Comparison of ENCODE assay signal across 11 mouse cellular contexts in the genomic region with DNA sequence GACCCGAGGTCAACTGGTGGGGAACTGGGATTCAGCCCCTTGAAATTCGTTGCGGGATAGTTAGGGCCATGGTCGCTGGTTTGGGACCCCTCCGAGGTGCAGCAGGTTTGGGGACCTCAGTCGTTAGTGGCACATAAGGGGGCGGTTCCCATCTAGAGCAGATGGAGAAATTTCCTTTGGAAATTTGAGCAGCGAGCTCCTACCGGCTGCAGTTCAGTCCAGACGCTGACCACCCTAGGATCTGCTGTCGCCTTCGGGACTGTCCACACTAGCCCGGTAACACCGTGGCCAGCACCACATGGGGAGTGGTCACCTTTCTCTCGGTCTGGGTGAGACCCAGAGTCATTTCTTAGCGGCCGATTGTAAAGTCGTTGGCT. TPM values are rescaled to one million over a fixed set of nuclear protein-coding genes. Genes with fewer than 3 reads are reported as not detected.
A peak's percentile ranks its signal among the peaks of the same experiment; 100 is the strongest.
DNase-seq lines count a peak whose midpoint lies in the region; ATAC-seq lines count a peak whose summit lies in the region.
"Had no signal": no experiment of that assay in that cellular context is flagged by ENCODE, and none has a peak within 500 bp of the region (broad histone marks: within the 10 kb centered on the region; RNA-seq: fewer than 3 reads in every experiment).

No protein-coding gene starts in this region.

- H3K4me1 ChIP-seq in kidney, embryonic 15.5 days, result peaks cover 49% of the 10 kb centered on the region
- peaks cover 23% of the 10 kb centered on the region for H3K4me1 ChIP-seq in hindbrain, embryonic 11.5 days (replicated peaks; ENCODE audit: control insufficient read depth, insufficient read depth, low read length)
- H3K4me1 ChIP-seq in neural tube, embryonic 11.5 days (ENCODE audit: control insufficient read depth, insufficient read depth, low read length), result peaks cover 27% of the 10 kb centered on the region

- H3K9me3 ChIP-seq in kidney, embryonic 15.5 days (replicated peaks), result no peaks in the 10 kb centered on the region
- H3K9me3 ChIP-seq in hindbrain, embryonic 11.5 days (ENCODE audit: control insufficient read depth, low read length), result no peaks in the 10 kb centered on the region
- H3K9me3 ChIP-seq in neural tube, embryonic 11.5 days (ENCODE audit: control insufficient read depth, low read length), result no peaks in the 10 kb centered on the region

- no peak overlapping the region for H3K9ac ChIP-seq in kidney, embryonic 15.5 days
- H3K9ac ChIP-seq in hindbrain, embryonic 11.5 days (ENCODE audit: low read depth, low read length), result peak overlapping the region; percentile 23; the same call in 1 of the 2 replicates
- peak overlapping the region; percentile 41 for H3K9ac ChIP-seq in neural tube, embryonic 11.5 days (ENCODE audit: low read length)

- peak overlapping the region; percentile 38; the same call in 1 of the 2 replicates for H3K4me3 ChIP-seq in kidney, embryonic 15.5 days (replicated peaks)
- H3K4me3 ChIP-seq in hindbrain, embryonic 11.5 days (ENCODE audit: low read depth, low read length), result peak overlapping the region; percentile 38
- peak overlapping the region; percentile 43 for H3K4me3 ChIP-seq in neural tube, embryonic 11.5 days (ENCODE audit: low read depth, low read length)

- no peaks in the 10 kb centered on the region for H3K36me3 ChIP-seq in kidney, embryonic 15.5 days
- H3K36me3 ChIP-seq in hindbrain, embryonic 11.5 days (ENCODE audit: control insufficient read depth, insufficient read depth, low read length), result no peaks in the 10 kb centered on the region
- no peaks in the 10 kb centered on the region for H3K36me3 ChIP-seq in neural tube, embryonic 11.5 days (ENCODE audit: control insufficient read depth, insufficient read depth, low read length)

- H3K27ac ChIP-seq in kidney, embryonic 15.5 days, result no peak overlapping the region
- no peak overlapping the region for H3K27ac ChIP-seq in hindbrain, embryonic 11.5 days (ENCODE audit: low read depth, low read length)
- no peak overlapping the region for H3K27ac ChIP-seq in neural tube, embryonic 11.5 days (ENCODE audit: low read depth, low read length)

- peaks cover 96% of the 10 kb centered on the region for H3K27me3 ChIP-seq in kidney, embryonic 15.5 days
- H3K27me3 ChIP-seq in hindbrain, embryonic 11.5 days (ENCODE audit: control insufficient read depth, insufficient read depth, low read length), result peaks cover 70% of the 10 kb centered on the region
- peaks cover 80% of the 10 kb centered on the region for H3K27me3 ChIP-seq in neural tube, embryonic 11.5 days (ENCODE audit: control insufficient read depth, insufficient read depth, low read length)

- under 1% methylated on average over 18 of the region's 18 CpGs for WGBS in kidney, embryonic 15.5 days
- under 1% methylated on average over 18 of the region's 18 CpGs for WGBS in hindbrain, embryonic 11.5 days
- WGBS in neural tube, embryonic 11.5 days, result under 1% methylated on average over 18 of the region's 18 CpGs

- no peak overlapping the region; the same call in 1 of the 2 replicates for H3K4me2 ChIP-seq in kidney, embryonic 15.5 days
- H3K4me2 ChIP-seq in hindbrain, embryonic 11.5 days (replicated peaks; ENCODE audit: low read depth, low read length), result peak overlapping the region; percentile 56
- H3K4me2 ChIP-seq in neural tube, embryonic 11.5 days (ENCODE audit: low read depth), result peak overlapping the region; percentile 49

- DNase-seq in kidney, adult 8-10 months, result no peak
- peak; percentile 41 for DNase-seq in embryo, embryonic 9.5 days (ENCODE audit: extremely low spot score)
- DNase-seq in hindbrain, embryonic 11.5 days (ENCODE audit: low spot score), result peak; percentile 67
- peak; percentile 46 for DNase-seq in neural tube, embryonic 11.5 days (ENCODE audit: low spot score)
- no peak for DNase-seq in ovary, adult 18-20 months (ENCODE audit: low spot score)
- no peak for DNase-seq in adrenal gland, postnatal 10 days
- no peak for DNase-seq in ovary, postnatal 10 days (ENCODE audit: low spot score)
- DNase-seq: adrenal gland, postnatal 25 days had no signal

- no peak for ATAC-seq in kidney, embryonic 15.5 days (replicated peaks; ENCODE audit: low FRiP score)
- no peak for ATAC-seq in hindbrain, embryonic 11.5 days (ENCODE audit: low FRiP score)
- no peak for ATAC-seq in neural tube, embryonic 11.5 days (ENCODE audit: insufficient read depth, low FRiP score, low TSS enrichment)

RNA-seq across cellular contexts. Expression of a gene that starts 0.9 kb away (rescaled TPM):
- 0.30 TPM in 1 of 2 replicates, not detected in the other for polyA plus RNA-seq in kidney, embryonic 15.5 days (2015; fragmentation: Nextera tagmentation; extraction: Ambion mirVana)
- polyA plus RNA-seq in hindbrain, embryonic 11.5 days (2014; fragmentation: Nextera tagmentation; extraction: Ambion mirVana), result 12.9 and 19.0 TPM in 2 replicates
- 22.4 and 28.5 TPM in 2 replicates for polyA plus RNA-seq in neural tube, embryonic 11.5 days (2014; fragmentation: Nextera tagmentation; extraction: Ambion mirVana)
- under 1 TPM in 1 of 2 experiments, not detected in 1; 0.24 TPM for total RNA-seq in adrenal gland, postnatal 10 days (2021)
- polyA plus RNA-seq: liver, embryonic 16.5 days; stomach, embryonic 14.5 days had no signal

RNA-seq across cellular contexts. Expression of a gene that starts 41.3 kb away (rescaled TPM):
- polyA plus RNA-seq in kidney, embryonic 15.5 days (2015; fragmentation: Nextera tagmentation; extraction: Ambion mirVana), result 1,128 and 1,268 TPM in 2 replicates
- polyA plus RNA-seq in hindbrain, embryonic 11.5 days (2014; fragmentation: Nextera tagmentation; extraction: Ambion mirVana), result 962 and 974 TPM in 2 replicates
- polyA plus RNA-seq in neural tube, embryonic 11.5 days (2014; fragmentation: Nextera tagmentation; extraction: Ambion mirVana), result 1,037 and 1,076 TPM in 2 replicates
- 100 to 1,000 TPM; 311 to 336 TPM for total RNA-seq in adrenal gland, postnatal 10 days (2021)

RNA-seq across cellular contexts. Expression of a gene that starts 57.1 kb away (rescaled TPM):
- 2.5 and 4.3 TPM in 2 replicates for polyA plus RNA-seq in kidney, embryonic 15.5 days (2015; fragmentation: Nextera tagmentation; extraction: Ambion mirVana)
- polyA plus RNA-seq in hindbrain, embryonic 11.5 days (2014; fragmentation: Nextera tagmentation; extraction: Ambion mirVana), result 6.4 and 8.1 TPM in 2 replicates
- 6.8 and 9.9 TPM in 2 replicates for polyA plus RNA-seq in neural tube, embryonic 11.5 days (2014; fragmentation: Nextera tagmentation; extraction: Ambion mirVana)
- 1 to 10 TPM; 3.0 to 3.6 TPM for total RNA-seq in adrenal gland, postnatal 10 days (2021)

Comparison
In these comparisons a context has a peak if more than half of its experiments do, and no peak if none do; other contexts are left out.
1. DNase-seq: peak in embryo, embryonic 9.5 days (single experiment), hindbrain, embryonic 11.5 days (single experiment) and neural tube, embryonic 11.5 days (single experiment); none in kidney, adult 8-10 months (0 of 2), ovary, adult 18-20 months (single experiment), adrenal gland, postnatal 10 days (single experiment) and ovary, postnatal 10 days (single experiment).
2. RNA of a gene that starts 0.9 kb away (polyA plus RNA-seq): 22.4 to 28.5 TPM in neural tube, embryonic 11.5 days and 12.9 to 19.0 TPM in hindbrain, embryonic 11.5 days; 0.30 TPM in kidney, embryonic 15.5 days; every median in the first group is over 10 times any median in the second.
3. Peak in every context shown above with its lines, with median percentiles within 50 percentile points of each other: H3K4me3 ChIP-seq.